Comparison of ENCODE assay signal across 8 mouse cellular contexts in genomic region chr3:107517631-107518108, GRCm38 (mm10). TPM values are rescaled to one million over a fixed set of nuclear protein-coding genes. Genes with fewer than 3 reads are reported as not detected.
DNase-seq lines count a peak whose midpoint lies in the region; ATAC-seq and TF ChIP-seq lines count a peak whose summit lies in the region.

Gene Slc6a17, minus strand, starts transcription at chr3:107518018.

- no peaks in the 10 kb centered on the region for H3K9me3 ChIP-seq in heart, embryonic 13.5 days
- no peaks in the 10 kb centered on the region for H3K9me3 ChIP-seq in kidney, postnatal 0 days (replicated peaks; ENCODE audit: low read length)
- no peaks in the 10 kb centered on the region for H3K9me3 ChIP-seq in liver, embryonic 13.5 days (replicated peaks)

- DNase-seq in urinary bladder, adult 18-20 months (ENCODE audit: low spot score in 2 of 2): peak; percentile 7 to 25
- no peak for DNase-seq in urinary bladder, postnatal 4 days (ENCODE audit: low spot score in 2 of 2)
- DNase-seq in embryo, embryonic 10 days (ENCODE audit: low spot score): peak; percentile 73
- peak; percentile 52 for DNase-seq in kidney, postnatal 0 days (ENCODE audit: low spot score)
- DNase-seq in liver, embryonic 13.5 days: no peak
- peak; percentile 88 to 91 for DNase-seq in right cerebral cortex, postnatal 10 days (ENCODE audit: low spot score in 2 of 2)
- DNase-seq in T-cell, adult 2 months (ENCODE audit: low spot score): no peak

- peak; percentile 24; the same call in 1 of the 2 replicates for TF ChIP-seq CTCF in kidney, postnatal 0 days (IDR thresholded peaks at IDR 0.05; ENCODE audit: low read depth)

- H3K9ac ChIP-seq in heart, embryonic 13.5 days: peak within 1 kb of the TSS; percentile 82
- H3K9ac ChIP-seq in kidney, postnatal 0 days (ENCODE audit: low read depth, low read length): peak within 1 kb of the TSS; percentile 57
- H3K9ac ChIP-seq in liver, embryonic 13.5 days: no peak within 1 kb of the TSS

- H3K4me2 ChIP-seq in heart, embryonic 13.5 days: peak within 1 kb of the TSS; percentile 96
- peak within 1 kb of the TSS; percentile 96 for H3K4me2 ChIP-seq in kidney, postnatal 0 days (ENCODE audit: low read length)
- peak within 1 kb of the TSS; percentile 56 for H3K4me2 ChIP-seq in liver, embryonic 13.5 days

- peak; percentile 55 for ATAC-seq in heart, embryonic 13.5 days (ENCODE audit: extremely low read depth, insufficient number of reproducible peaks, low FRiP score, low TSS enrichment)
- peak; percentile 74 for ATAC-seq in kidney, postnatal 0 days (replicated peaks; ENCODE audit: low FRiP score, low read depth)
- ATAC-seq in liver, embryonic 13.5 days (ENCODE audit: low read depth): no peak

- H3K27me3 ChIP-seq in heart, embryonic 13.5 days (replicated peaks): peaks cover 75% of the 10 kb centered on the region
- H3K27me3 ChIP-seq in kidney, postnatal 0 days (ENCODE audit: insufficient read depth, low read length): peaks cover 35% of the 10 kb centered on the region
- peaks cover 61% of the 10 kb centered on the region for H3K27me3 ChIP-seq in liver, embryonic 13.5 days

- H3K36me3 ChIP-seq in heart, embryonic 13.5 days: no peaks in the 10 kb centered on the region
- no peaks in the 10 kb centered on the region for H3K36me3 ChIP-seq in kidney, postnatal 0 days (ENCODE audit: insufficient read depth, low read length)
- H3K36me3 ChIP-seq in liver, embryonic 13.5 days: no peaks in the 10 kb centered on the region

- peak within 1 kb of the TSS; percentile 65 for H3K4me3 ChIP-seq in heart, embryonic 13.5 days
- peak within 1 kb of the TSS; percentile 48 for H3K4me3 ChIP-seq in kidney, postnatal 0 days (replicated peaks; ENCODE audit: low read depth, low read length)
- peak within 1 kb of the TSS; percentile 41 for H3K4me3 ChIP-seq in liver, embryonic 13.5 days (replicated peaks)

- H3K4me1 ChIP-seq in heart, embryonic 13.5 days: peaks cover 13% of the 10 kb centered on the region
- H3K4me1 ChIP-seq in kidney, postnatal 0 days (replicated peaks; ENCODE audit: insufficient read depth, low read length): peaks cover 13% of the 10 kb centered on the region; the same call in 1 of the 2 replicates
- H3K4me1 ChIP-seq in liver, embryonic 13.5 days (replicated peaks): no peaks in the 10 kb centered on the region

- H3K27ac ChIP-seq in heart, embryonic 13.5 days (replicated peaks): peak within 1 kb of the TSS; percentile 53
- no peak within 1 kb of the TSS for H3K27ac ChIP-seq in kidney, postnatal 0 days
- H3K27ac ChIP-seq in liver, embryonic 13.5 days: no peak within 1 kb of the TSS

- WGBS in heart, embryonic 13.5 days: under 1% methylated on average over 68 of the region's 68 CpGs
- WGBS in kidney, postnatal 0 days: under 1% methylated on average over 63 of the region's 68 CpGs
- WGBS in liver, embryonic 13.5 days (ENCODE audit: insufficient replicate concordance): 1% methylated on average over 68 of the region's 68 CpGs

RNA-seq across cellular contexts. Expression of gene Slc6a17, which starts in this region (rescaled TPM):
- 4.1 and 4.7 TPM in 2 replicates for polyA plus RNA-seq in heart, embryonic 13.5 days (2015; fragmentation: Nextera tagmentation; extraction: Ambion mirVana)
- polyA plus RNA-seq in kidney, postnatal 0 days (2015; fragmentation: Nextera tagmentation; extraction: Ambion mirVana): 4.2 and 4.9 TPM in 2 replicates
- 0.27 and 0.37 TPM in 2 replicates for polyA plus RNA-seq in liver, embryonic 13.5 days (2015; fragmentation: Nextera tagmentation; extraction: Ambion mirVana)

Comparison
In these comparisons a context has a peak if more than half of its experiments do, and no peak if none do; other contexts are left out.
1. DNase-seq: peak in urinary bladder, adult 18-20 months (2 of 2), embryo, embryonic 10 days (single experiment), kidney, postnatal 0 days (single experiment) and right cerebral cortex, postnatal 10 days (2 of 2); none in urinary bladder, postnatal 4 days (0 of 2), liver, embryonic 13.5 days (single experiment) and T-cell, adult 2 months (single experiment).
2. Peak in every context shown above with its lines, with median percentiles within 50 percentile points of each other: H3K4me2 ChIP-seq and H3K4me3 ChIP-seq.